Mouse (Mus musculus) right cerebral cortex, adult 2 months (tissue): ENCODE data around the gene C730034F03Rik.

Source experiments
- DNase-seq, 2 experiments: peaks; one replicate each; pipeline ENCODE4 v3.0.0; 2021 to 2022; ENCODE audit warnings: low spot score in 2 of 2

C730034F03Rik gene

GRCm38 (mm10) chr15:89475293-89475600, 45.9 kb downstream of the C730034F03Rik start:
- DNase-seq: no peak

- peak; percentile 92 to 93 for DNase-seq
These were observed 46.5 kb downstream of the C730034F03Rik start for GRCm38 (mm10) chr15:89475611-89476474.

- DNase-seq: no peak
These were observed 47.1 kb downstream of the C730034F03Rik start for GRCm38 (mm10) chr15:89476475-89476815.

GRCm38 (mm10) chr15:89477091-89477491, 47.7 kb downstream of the C730034F03Rik start, which contains the start of gene Arsa:
Gene Arsa (minus strand): TSS chr15:89477425.
- no peak for DNase-seq

GRCm38 (mm10) chr15:89477806-89478205, 48.4 kb downstream of the C730034F03Rik start:
- no peak for DNase-seq

GRCm38 (mm10) chr15:89478622-89479021, 49.2 kb downstream of the C730034F03Rik start:
- DNase-seq: no peak
